Mouse (Mus musculus): ENCODE measurements around the gene Tasp1. TPM values are rescaled to one million over a fixed set of nuclear protein-coding genes. Genes with fewer than 3 reads are reported as not detected.

Gene Tasp1
- total and polyA plus RNA-seq, 2 experiments: 2.1 to 13.3 TPM

DNA sequence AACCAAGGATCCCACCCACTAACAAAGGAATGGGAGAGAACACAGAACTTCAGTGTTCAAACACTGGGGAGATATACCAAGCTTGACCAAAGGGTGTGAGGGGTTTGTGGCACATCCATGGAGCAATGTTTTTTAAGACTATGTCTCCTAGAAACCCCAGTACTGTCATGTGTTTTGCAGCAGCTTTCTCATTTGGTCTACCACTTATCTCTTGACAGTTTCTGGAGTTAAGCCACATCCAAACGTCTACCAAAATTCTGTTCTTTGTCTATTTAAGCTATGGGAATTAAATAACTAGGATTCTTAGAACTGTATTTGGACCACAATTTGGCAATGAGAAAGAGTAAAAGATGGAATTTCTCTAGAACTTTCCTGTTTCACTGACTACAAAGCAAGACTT lies 282.1 kb downstream of the Tasp1 start:
- no peak for DNase-seq (ENCODE audit: extremely low read depth, low read depth, low spot score)
- WGBS: 62% methylated on average over 1 of the region's 1 CpGs

More for the DNA sequence above, 282.1 kb downstream of the Tasp1 start:
- no peak for TF ChIP-seq POLR2A (IDR thresholded peaks at IDR 0.05; ENCODE audit: extremely low read depth, insufficient read depth, low read length)
- no peak for TF ChIP-seq CTCF (IDR thresholded peaks at IDR 0.05; ENCODE audit: low read depth, low read length)
- Histone ChIP-seq H3K27ac (replicated peaks; ENCODE audit: insufficient read depth, low read depth, low read length) (no peak overlapping the region), H3K36me3 (ENCODE audit: control insufficient read depth, insufficient read depth, low read length) (no peaks in the 10 kb centered on the region), H3K79me2 (ENCODE audit: control insufficient read depth, insufficient read depth, low read length) (no peaks in the 10 kb centered on the region), H3K27me3 (ENCODE audit: control insufficient read depth, insufficient read depth, low read length) (no peaks in the 10 kb centered on the region), H3K4me1 (ENCODE audit: control insufficient read depth, insufficient read depth, low read length) (no peaks in the 10 kb centered on the region), H3K9ac (ENCODE audit: low read depth, low read length) (no peak overlapping the region), H3K4me3 (ENCODE audit: insufficient read depth, low read depth, low read length) (no peak overlapping the region)

Other genes starting within 250 kb of the Tasp1 start
- not detected in 2 replicates for gene Gm17374, start 85.2 kb upstream of the Tasp1 start, total RNA-seq (2014; rRNA removed)
- gene Gm17374, start 85.2 kb upstream of the Tasp1 start, polyA plus RNA-seq (2012; rRNA removed): not detected in 2 replicates
- gene Esf1, start 103.8 kb upstream of the Tasp1 start, total RNA-seq (2014; rRNA removed): 6.1 and 10.6 TPM in 2 replicates
- 0.37 and 0.71 TPM in 2 replicates for gene Esf1, start 103.8 kb upstream of the Tasp1 start, polyA plus RNA-seq (2012; rRNA removed)
- 9.1 and 11.4 TPM in 2 replicates for gene Ndufaf5, start 103.8 kb upstream of the Tasp1 start, total RNA-seq (2014; rRNA removed)
- gene Ndufaf5, start 103.8 kb upstream of the Tasp1 start, polyA plus RNA-seq (2012; rRNA removed): 2.6 and 2.8 TPM in 2 replicates

Measured in liver, adult 2 months (tissue).